Mouse (Mus musculus): ENCODE measurements at regions not wholly inside any gene's neighbourhood (a gene's known extent, or its start where the extent isn't known, plus 50 kb on each side); places are given as distances from the start of the nearest gene placed in this dataset.

- Histone ChIP-seq H3K9me3 (replicated peaks; ENCODE audit: low read length) (no peaks in the 10 kb centered on the region), H3K27me3 (replicated peaks) (no peaks in the 10 kb centered on the region), H3K4me2 (ENCODE audit: insufficient read depth, low read depth, poor library complexity, severe bottlenecking) (no peak overlapping the region), H3K27ac (ENCODE audit: insufficient read depth, low read depth) (no peak overlapping the region), H3K36me3 (replicated peaks in 1 of 2; ENCODE audit: control insufficient read depth in 1 of 2, insufficient read depth in 1 of 2, low read length in 1 of 2) (no peaks in the 10 kb centered on the region), H3K9ac (ENCODE audit: insufficient read depth, low read depth) (no peak overlapping the region), H3K4me3 (replicated peaks in 1 of 3; ENCODE audit: low read depth in 2 of 3, low read length in 2 of 3, poor library complexity in 1 of 3) (no peak overlapping the region), H3K4me1 (ENCODE audit: control insufficient read depth in 1 of 2, insufficient read depth in 2 of 2) (peaks cover 18 to 37% of the 10 kb centered on the region in 2 experiments), H3K79me2 (replicated peaks; ENCODE audit: control insufficient read depth, extremely low read depth, insufficient read depth, poor library complexity, severe bottlenecking) (no peaks in the 10 kb centered on the region)
- dilution Hi-C loops (cut with MboI; ENCODE audit: extremely low pct_ligation_motif_present, extremely low pct_unique_long_range_greater_than_20kb, low sequenced_read_pairs): no loop called here
- in situ Hi-C loops (cut with MboI; ENCODE audit: low pct_ligation_motif_present, low pct_unique_long_range_greater_than_20kb, low sequenced_read_pairs): no loop called here
- DNase-seq (ENCODE audit: extremely low read depth): no peak
- TF ChIP-seq CTCF (conservative IDR thresholded peaks at IDR 0.05 in 1 of 2, IDR thresholded peaks at IDR 0.05 in 1 of 2; ENCODE audit: low read depth in 2 of 2, low read length in 2 of 2) (no peak), JUN (IDR thresholded peaks at IDR 0.05; ENCODE audit: insufficient read depth, low read depth, low read length) (no peak), MAX (IDR thresholded peaks at IDR 0.05; ENCODE audit: low read length) (no peak), ZKSCAN1 (IDR thresholded peaks at IDR 0.05; ENCODE audit: borderline replicate concordance, low read depth, low read length) (no peak), USF2 (conservative IDR thresholded peaks at IDR 0.05; ENCODE audit: low read depth, low read length) (no peak), KAT2A (IDR thresholded peaks at IDR 0.05; ENCODE audit: insufficient replicate concordance, low read length) (no peak), PAX5 (IDR thresholded peaks at IDR 0.05; ENCODE audit: low read length) (no peak), E2F4 (IDR thresholded peaks at IDR 0.05; ENCODE audit: insufficient replicate concordance, low read depth, low read length) (no peak), RAD21 (IDR thresholded peaks at IDR 0.05; ENCODE audit: low read depth, low read length) (no peak), NRF1 (IDR thresholded peaks at IDR 0.05; ENCODE audit: low read depth, low read length) (no peak), MAFK (IDR thresholded peaks at IDR 0.05; ENCODE audit: insufficient replicate concordance, low read length) (no peak), IRF4 (IDR thresholded peaks at IDR 0.05; ENCODE audit: low read depth, low read length) (no peak), MXI1 (IDR thresholded peaks at IDR 0.05; ENCODE audit: low read depth, low read length) (no peak), BHLHE40 (IDR thresholded peaks at IDR 0.05; ENCODE audit: low read depth, low read length) (no peak), HCFC1 (IDR thresholded peaks at IDR 0.05; ENCODE audit: low read depth, low read length) (no peak), ZC3H11A (IDR thresholded peaks at IDR 0.05; ENCODE audit: low read depth, low read length) (no peak), UBTF (IDR thresholded peaks at IDR 0.05; ENCODE audit: low read depth, low read length) (no peak), MEF2A (IDR thresholded peaks at IDR 0.05; ENCODE audit: borderline replicate concordance, low read depth, low read length) (no peak), EP300 (IDR thresholded peaks at IDR 0.05; ENCODE audit: low read length) (no peak), SMC3 (IDR thresholded peaks at IDR 0.05; ENCODE audit: low read depth, low read length) (no peak)
Observed at GRCm38 (mm10) chr8:126528434-126529080, 53.7 kb upstream of the Tarbp1 start.

Measured in CH12.LX (cell line).